Mouse (Mus musculus) liver, embryonic 16.5 days (tissue): ENCODE results near the gene Dusp23. TPM values are rescaled to one million over a fixed set of nuclear protein-coding genes. Genes with fewer than 3 reads are reported as not detected.

Experiments used
- ATAC-seq: fragments of 200-750 bp; cut with Nextera tagmentation; 2 replicates; pipeline ENCODE4 v1.8.0; 2017; ENCODE audit warnings: low read depth, mild to moderate bottlenecking, moderate number of reproducible peaks, moderate library complexity
- H3K27ac ChIP-seq: fragments of 300-500 bp; sonication (generic); 2 replicates; pipeline ENCODE4 v1.5.1; 2014; ENCODE audit warnings: mild to moderate bottlenecking, low read length
- H3K27me3 ChIP-seq: fragments of 300-500 bp; sonication (generic); 2 replicates; pipeline ENCODE4 v1.6.1; 2014; ENCODE audit warnings: low read depth, low read length, mixed read lengths; ENCODE audit not compliant: control insufficient read depth, insufficient read depth
- H3K36me3 ChIP-seq: fragments of 300-500 bp; sonication (generic); 2 replicates; pipeline ENCODE4 v1.6.1; 2014; ENCODE audit warnings: mild to moderate bottlenecking; ENCODE audit not compliant: control insufficient read depth, insufficient read depth
- H3K4me1 ChIP-seq: fragments of 300-500 bp; sonication (generic); 2 replicates; pipeline ENCODE4 v1.6.1; 2014; ENCODE audit warnings: low read depth, low read length, mixed read lengths; ENCODE audit not compliant: control insufficient read depth
- H3K4me2 ChIP-seq: fragments of 300-500 bp; sonication (generic); 2 replicates; pipeline ENCODE4 v1.6.1; 2014; ENCODE audit warnings: low read depth, low read length, mixed read lengths
- H3K4me3 ChIP-seq: fragments of 300-500 bp; sonication (generic); 2 replicates; pipeline ENCODE4 v1.5.1; 2014; ENCODE audit warnings: low read depth, mild to moderate bottlenecking, low read length
- H3K9ac ChIP-seq: fragments of 300-500 bp; sonication (generic); 2 replicates; pipeline ENCODE4 v1.6.1; 2014; ENCODE audit warnings: low read depth, low read length
- H3K9me3 ChIP-seq: fragments of 300-500 bp; sonication (generic); replicated peaks from 2 replicates; pipeline ENCODE4 v1.6.1; 2016; ENCODE audit warnings: low read length; ENCODE audit not compliant: control insufficient read depth
- WGBS: fragments of 180-500 bp; shearing (Covaris S2); extraction: QIAGEN DNeasy Blood & Tissue Kit; methylation state at CpG from one replicate; pipeline ENCODE4 v1.1.7; 2014; ENCODE audit not compliant: insufficient replicate concordance; 5-methylcytosine and 5-hydroxymethylcytosine counted together
- polyA plus RNA-seq: library from polyadenylated mRNA; unstranded; fragments of >200 nt; fragmentation: Nextera tagmentation; extraction: Ambion mirVana; gene quantifications from 2 replicates; pipeline ENCODE4 v1.2.1, GENCODE M21; 2015

Dusp23 gene
- polyA plus RNA-seq, 1 experiment from 2014 or later: 5.6 TPM

GRCm38 (mm10) chr1:172615412-172615811 is 17.4 kb downstream of the Dusp23 start:
- 20% methylated on average over 4 of the region's 4 CpGs for WGBS
- Histone ChIP-seq H3K4me1 (no peaks in the 10 kb centered on the region), H3K9me3 (no peaks in the 10 kb centered on the region), H3K27me3 (no peaks in the 10 kb centered on the region; the same call in 1 of the 2 replicates), H3K27ac (no peak overlapping the region), H3K9ac (no peak overlapping the region), H3K4me3 (no peak overlapping the region), H3K4me2 (no peak overlapping the region), H3K36me3 (no peaks in the 10 kb centered on the region)
- ATAC-seq: no peak

DNA sequence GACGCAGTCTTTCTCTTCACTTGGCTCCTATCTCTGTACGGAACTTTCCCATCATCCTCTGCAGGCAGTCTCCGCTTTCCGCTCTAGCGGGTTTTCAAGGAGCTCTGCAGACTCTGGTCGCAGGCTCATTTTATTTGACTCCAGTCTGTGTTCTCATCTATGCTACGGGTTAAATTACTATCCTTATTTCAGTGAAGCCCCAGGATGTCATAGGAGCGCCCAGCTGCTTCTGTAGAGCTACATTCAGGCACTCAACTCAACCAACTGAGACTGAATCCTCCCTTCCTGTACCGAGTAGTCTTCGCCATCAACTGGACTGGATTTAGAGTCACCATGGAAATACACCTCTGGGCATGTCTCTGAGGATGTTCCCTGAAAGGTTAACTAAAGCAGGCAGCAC is 18.1 kb downstream of the Dusp23 start:
- no peak overlapping the region for H3K4me2 ChIP-seq
- no peaks in the 10 kb centered on the region for H3K36me3 ChIP-seq
- 68% methylated on average over 10 of the region's 10 CpGs for WGBS

GRCm38 (mm10) chr1:172612745-172613144 is 20.0 kb downstream of the Dusp23 start:
- Histone ChIP-seq H3K9me3 (no peaks in the 10 kb centered on the region), H3K27me3 (no peaks in the 10 kb centered on the region; the same call in 1 of the 2 replicates), H3K36me3 (no peaks in the 10 kb centered on the region), H3K27ac (no peak overlapping the region), H3K9ac (no peak overlapping the region), H3K4me2 (no peak overlapping the region), H3K4me1 (no peaks in the 10 kb centered on the region), H3K4me3 (no peak overlapping the region)
- ATAC-seq: no peak
- WGBS: 23% methylated on average over 1 of the region's 1 CpGs

More for the DNA sequence above, 18.1 kb downstream of the Dusp23 start:
- Histone ChIP-seq H3K27ac (no peak overlapping the region), H3K4me1 (no peaks in the 10 kb centered on the region), H3K4me3 (no peak overlapping the region), H3K9me3 (no peaks in the 10 kb centered on the region), H3K27me3 (no peaks in the 10 kb centered on the region; the same call in 1 of the 2 replicates), H3K9ac (no peak overlapping the region)
- ATAC-seq: no peak

- Histone ChIP-seq H3K4me3 (no peak overlapping the region), H3K27me3 (no peaks in the 10 kb centered on the region), H3K9ac (no peak overlapping the region), H3K36me3 (no peaks in the 10 kb centered on the region), H3K4me1 (no peaks in the 10 kb centered on the region), H3K27ac (no peak overlapping the region), H3K9me3 (no peaks in the 10 kb centered on the region), H3K4me2 (no peak overlapping the region)
- no peak for ATAC-seq
- WGBS: 66% methylated on average over 10 of the region's 10 CpGs
These were observed 21.5 kb downstream of the Dusp23 start for GRCm38 (mm10) chr1:172611304-172611703.

DNA sequence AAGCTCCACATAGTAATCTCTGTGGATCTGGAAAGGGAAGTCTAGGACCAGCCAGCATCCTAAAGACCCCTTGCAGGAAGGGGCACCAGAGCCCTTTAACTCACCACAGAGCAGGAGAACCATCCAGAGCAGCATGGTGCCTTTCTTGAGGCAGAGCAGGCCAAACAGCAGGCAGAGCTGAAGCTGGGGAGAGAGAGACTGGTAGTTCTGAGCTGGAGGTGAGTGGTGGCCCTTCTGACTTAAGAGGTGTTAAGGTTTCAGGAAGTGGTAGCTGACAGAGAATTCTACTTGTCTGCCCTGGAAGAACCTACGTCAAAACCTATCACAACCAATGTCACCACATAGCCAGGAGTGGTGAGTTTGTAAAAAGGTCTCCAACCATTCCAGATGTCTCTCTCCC is 30.4 kb downstream of the Dusp23 start, which contains the start of gene Fcrl6:
TSS of gene Fcrl6 (minus strand) at position 226 of the 400 bp plus-strand sequence.
- no peak within 1 kb of the TSS for H3K4me2 ChIP-seq
- ATAC-seq: no peak
- no peaks in the 10 kb centered on the region for H3K4me1 ChIP-seq
- no peak within 1 kb of the TSS for H3K4me3 ChIP-seq
- no peaks in the 10 kb centered on the region for H3K27me3 ChIP-seq
- H3K9ac ChIP-seq: no peak within 1 kb of the TSS
- WGBS: 31% methylated on average over 1 of the region's 1 CpGs
- H3K36me3 ChIP-seq: no peaks in the 10 kb centered on the region
- H3K27ac ChIP-seq: no peak within 1 kb of the TSS
- H3K9me3 ChIP-seq: no peaks in the 10 kb centered on the region

DNA sequence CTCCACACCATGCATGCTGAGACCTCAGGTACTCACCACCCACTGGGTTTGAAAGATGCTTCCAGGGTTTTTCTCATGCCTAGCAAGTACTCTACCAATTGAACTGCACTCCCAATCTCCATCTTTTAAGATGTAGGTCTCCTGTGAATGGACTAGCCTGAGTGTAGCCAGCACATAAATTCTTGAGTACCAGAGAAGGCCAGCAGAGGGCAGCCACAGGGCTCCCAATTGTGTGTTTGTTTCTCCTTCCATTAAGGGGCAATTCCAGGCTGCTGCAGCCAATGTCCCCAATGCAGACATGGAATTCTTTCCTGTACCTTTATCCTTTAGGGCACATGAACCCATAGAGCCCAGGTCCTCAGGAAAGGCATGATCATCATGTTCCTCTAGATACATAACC is 38.3 kb downstream of the Dusp23 start:
- Histone ChIP-seq H3K9ac (no peak overlapping the region), H3K27me3 (no peaks in the 10 kb centered on the region), H3K4me1 (no peaks in the 10 kb centered on the region), H3K27ac (no peak overlapping the region), H3K4me3 (no peak overlapping the region), H3K4me2 (no peak overlapping the region), H3K9me3 (no peaks in the 10 kb centered on the region), H3K36me3 (no peaks in the 10 kb centered on the region)
- no peak for ATAC-seq

DNA sequence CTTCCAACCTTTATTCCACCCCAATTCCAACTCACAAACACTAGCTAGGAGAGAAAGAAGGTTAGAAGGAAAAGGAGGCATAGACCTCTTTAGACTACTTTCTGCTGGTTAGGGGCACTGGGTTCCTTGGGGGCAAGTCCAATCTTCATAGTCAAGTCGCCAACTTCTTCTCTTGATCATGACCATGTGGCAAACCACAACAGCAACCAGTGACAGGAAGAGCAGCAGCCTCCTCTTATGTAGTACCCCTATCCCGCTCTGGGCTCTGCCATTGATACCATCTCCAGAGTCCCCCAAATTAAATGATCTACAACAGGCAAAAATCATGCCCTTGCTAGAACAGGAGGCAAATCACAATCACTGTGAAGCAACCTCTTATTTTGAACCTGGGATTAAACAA is 38.8 kb downstream of the Dusp23 start:
- 28% methylated on average over 2 of the region's 2 CpGs for WGBS
- H3K9me3 ChIP-seq: no peaks in the 10 kb centered on the region
- H3K36me3 ChIP-seq: no peaks in the 10 kb centered on the region
- H3K9ac ChIP-seq: no peak overlapping the region
- no peak for ATAC-seq
- H3K4me1 ChIP-seq: no peaks in the 10 kb centered on the region
- H3K27ac ChIP-seq: no peak overlapping the region
- no peak overlapping the region for H3K4me3 ChIP-seq
- H3K4me2 ChIP-seq: no peak overlapping the region
- H3K27me3 ChIP-seq: no peaks in the 10 kb centered on the region

GRCm38 (mm10) chr1:172593321-172593720 is 39.4 kb downstream of the Dusp23 start:
- no peaks in the 10 kb centered on the region for H3K4me1 ChIP-seq
- no peak overlapping the region for H3K4me2 ChIP-seq
- H3K9ac ChIP-seq: no peak overlapping the region
- no peak for ATAC-seq
- H3K27me3 ChIP-seq: no peaks in the 10 kb centered on the region
- H3K36me3 ChIP-seq: no peaks in the 10 kb centered on the region
- no peak overlapping the region for H3K27ac ChIP-seq
- no peak overlapping the region for H3K4me3 ChIP-seq
- WGBS: 41% methylated on average over 3 of the region's 3 CpGs
- H3K9me3 ChIP-seq: no peaks in the 10 kb centered on the region

- H3K36me3 ChIP-seq: no peaks in the 10 kb centered on the region
- no peak for ATAC-seq
- no peak within 1 kb of the TSS for H3K4me3 ChIP-seq
- H3K27me3 ChIP-seq: no peaks in the 10 kb centered on the region; the same call in 1 of the 2 replicates
- no peaks in the 10 kb centered on the region for H3K4me1 ChIP-seq
- H3K4me2 ChIP-seq: no peak within 1 kb of the TSS
- H3K27ac ChIP-seq: no peak within 1 kb of the TSS
- no peaks in the 10 kb centered on the region for H3K9me3 ChIP-seq
- WGBS: 55% methylated on average over 7 of the region's 7 CpGs
- no peak within 1 kb of the TSS for H3K9ac ChIP-seq
These were observed 42.4 kb downstream of the Dusp23 start, which contains the start of gene Slamf8 for GRCm38 (mm10) chr1:172590385-172590784. Gene Slamf8 (minus strand): TSS chr1:172590568.
